In the genomic region with DNA sequence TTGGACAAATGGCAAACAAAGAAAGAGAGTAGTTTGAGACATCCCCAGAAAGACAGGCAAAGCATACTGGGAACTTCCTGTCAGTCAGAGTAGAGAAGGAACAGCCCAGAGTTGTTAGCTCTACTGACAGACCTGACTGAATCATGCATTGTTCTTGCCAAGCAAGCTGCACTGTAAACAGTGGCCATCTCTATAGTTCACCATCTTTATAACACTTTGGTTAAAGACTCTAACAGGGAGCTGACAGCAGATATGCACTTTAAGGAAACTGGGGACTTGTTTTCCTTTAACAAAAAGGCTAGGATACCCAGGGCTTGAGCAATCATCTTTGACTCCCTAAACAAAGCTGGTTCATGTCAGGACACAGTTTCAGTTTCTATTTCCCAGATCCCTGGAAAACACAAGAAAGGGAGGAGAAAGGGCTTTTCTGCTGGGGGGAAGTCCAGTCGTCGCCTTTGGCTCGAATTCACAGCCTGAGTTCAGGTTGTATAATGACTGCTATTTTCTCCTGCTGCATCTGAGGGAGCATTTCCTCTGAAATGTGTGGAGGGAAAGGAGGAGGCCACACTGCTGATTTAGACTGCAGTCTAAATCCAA, we compare ENCODE assay signal across 8 mouse cellular contexts. TPM values are rescaled to one million over a fixed set of nuclear protein-coding genes. Genes with fewer than 3 reads are reported as not detected.
A peak's percentile ranks its signal among the peaks of the same experiment; 100 is the strongest.
DNase-seq lines count a peak whose midpoint lies in the region; ATAC-seq and TF ChIP-seq lines count a peak whose summit lies in the region.

A gene (plus strand): TSS at position 395 of the 597 bp plus-strand sequence.

- no peak for TF ChIP-seq CTCF in left cerebral cortex, adult 2 months (IDR thresholded peaks at IDR 0.05)
- TF ChIP-seq CTCF in bone marrow, adult 2 months (IDR thresholded peaks at IDR 0.05; ENCODE audit: control insufficient read depth, insufficient read depth, low read length): no peak
- TF ChIP-seq CTCF in cerebellum, adult 2 months (IDR thresholded peaks at IDR 0.05; ENCODE audit: borderline replicate concordance, insufficient read depth, low read depth, low read length): no peak

- no peaks in the 10 kb centered on the region for H3K36me3 ChIP-seq in heart, embryonic 10.5 days
- no peaks in the 10 kb centered on the region for H3K36me3 ChIP-seq in stomach, embryonic 15.5 days

- H3K9me3 ChIP-seq in heart, embryonic 10.5 days: no peaks in the 10 kb centered on the region
- H3K9me3 ChIP-seq in stomach, embryonic 15.5 days: no peaks in the 10 kb centered on the region

- 4% methylated on average over 3 of the region's 3 CpGs for WGBS in bone marrow, adult 2 months
- 30% methylated on average over 3 of the region's 3 CpGs for WGBS in heart, embryonic 10.5 days
- WGBS in stomach, embryonic 15.5 days: 24% methylated on average over 3 of the region's 3 CpGs
- 64% methylated on average over 3 of the region's 3 CpGs for WGBS in cerebellum, adult 2 months

- no peak within 1 kb of the TSS for H3K9ac ChIP-seq in stomach, embryonic 15.5 days

- H3K27me3 ChIP-seq in heart, embryonic 10.5 days (ENCODE audit: insufficient read depth, poor library complexity, severe bottlenecking): no peaks in the 10 kb centered on the region
- H3K27me3 ChIP-seq in stomach, embryonic 15.5 days (replicated peaks): no peaks in the 10 kb centered on the region
- H3K27me3 ChIP-seq in cerebellum, adult 2 months (ENCODE audit: control insufficient read depth, insufficient read depth, low read length): no peaks in the 10 kb centered on the region; the same call in 1 of the 2 replicates

- DNase-seq in left cerebral cortex, adult 2 months (ENCODE audit: extremely low spot score in 1 of 2, low spot score in 2 of 2): no peak
- DNase-seq in left cerebral cortex, adult 11 months (ENCODE audit: low spot score): no peak
- DNase-seq in heart, embryonic 10.5 days (ENCODE audit: low spot score): no peak
- DNase-seq in kidney, adult 8-10 months: peak; percentile 35 to 59
- peak; percentile 60 for DNase-seq in lung, postnatal 10 days
- no peak for DNase-seq in cerebellum, adult 2 months

- intact Hi-C loops in left cerebral cortex, adult 2 months (cut with DNase I): loop anchor here (1.0 kb wide), 1 partner anchor 69 kb away; no protein-coding TSS in a partner anchor

- H3K4me3 ChIP-seq in left cerebral cortex, adult 2 months: peak within 1 kb of the TSS; percentile 47
- peak within 1 kb of the TSS; percentile 69 for H3K4me3 ChIP-seq in bone marrow, adult 2 months (replicated peaks; ENCODE audit: control insufficient read depth, low read depth, low read length)
- peak within 1 kb of the TSS; percentile 56 for H3K4me3 ChIP-seq in heart, embryonic 10.5 days
- H3K4me3 ChIP-seq in stomach, embryonic 15.5 days (replicated peaks): peak within 1 kb of the TSS; percentile 43
- H3K4me3 ChIP-seq in cerebellum, adult 2 months (replicated peaks; ENCODE audit: insufficient read depth, low read depth, low read length): no peak within 1 kb of the TSS

- peaks cover 1% of the 10 kb centered on the region; the same call in 1 of the 2 replicates for H3K4me1 ChIP-seq in bone marrow, adult 2 months (ENCODE audit: control insufficient read depth, insufficient read depth, low read length)
- no peaks in the 10 kb centered on the region for H3K4me1 ChIP-seq in heart, embryonic 10.5 days
- H3K4me1 ChIP-seq in stomach, embryonic 15.5 days: peaks cover 6% of the 10 kb centered on the region; the same call in 1 of the 2 replicates
- no peaks in the 10 kb centered on the region for H3K4me1 ChIP-seq in cerebellum, adult 2 months (ENCODE audit: control insufficient read depth, insufficient read depth, low read length)

- no peak for ATAC-seq in stomach, embryonic 15.5 days (ENCODE audit: insufficient read depth, low FRiP score, low read depth)

- H3K27ac ChIP-seq in left cerebral cortex, adult 2 months: peak within 1 kb of the TSS; percentile 63
- H3K27ac ChIP-seq in bone marrow, adult 2 months (ENCODE audit: control insufficient read depth, insufficient read depth, low read depth, low read length, poor library complexity): peak within 1 kb of the TSS; percentile 53
- peak within 1 kb of the TSS; percentile 37; the same call in 1 of the 2 replicates for H3K27ac ChIP-seq in heart, embryonic 10.5 days
- peak within 1 kb of the TSS; percentile 57 for H3K27ac ChIP-seq in stomach, embryonic 15.5 days
- no peak within 1 kb of the TSS for H3K27ac ChIP-seq in cerebellum, adult 2 months (ENCODE audit: insufficient read depth, low read length)

- no peak for TF ChIP-seq POLR2A in bone marrow, adult 2 months (IDR thresholded peaks at IDR 0.05; ENCODE audit: borderline replicate concordance, control insufficient read depth, low read depth, low read length)
- no peak for TF ChIP-seq POLR2A in cerebellum, adult 2 months (IDR thresholded peaks at IDR 0.05; ENCODE audit: borderline replicate concordance, insufficient read depth, low read length)

- H3K4me2 ChIP-seq in stomach, embryonic 15.5 days: peak within 1 kb of the TSS; percentile 57

RNA-seq across cellular contexts. Expression of the gene that starts here (rescaled TPM):
- 1 to 10 TPM; 3.2 to 5.1 TPM for total RNA-seq in left cerebral cortex, adult 2 months (2021)
- 7.0 and 8.3 TPM in 2 replicates for polyA plus RNA-seq in bone marrow, adult 2 months (2011; ENCODE audit: insufficient read depth, insufficient read length, low replicate concordance, missing spikeins)
- 0.23 and 0.34 TPM in 2 replicates for polyA plus RNA-seq in heart, embryonic 10.5 days (2016; fragmentation: Nextera tagmentation; extraction: Ambion mirVana)
- 1.6 and 2.2 TPM in 2 replicates for polyA plus RNA-seq in stomach, embryonic 15.5 days (2015; fragmentation: Nextera tagmentation; extraction: Ambion mirVana)
- polyA plus RNA-seq in cerebellum, adult 2 months (2012; rRNA removed): 5.4 and 8.5 TPM in 2 replicates

Comparison
In these comparisons a context has a peak if more than half of its experiments do, and no peak if none do; other contexts are left out.
1. DNase-seq: peak in kidney, adult 8-10 months (2 of 2) and lung, postnatal 10 days (single experiment); none in left cerebral cortex, adult 2 months (0 of 2), left cerebral cortex, adult 11 months (single experiment), heart, embryonic 10.5 days (single experiment) and cerebellum, adult 2 months (0 of 2).